In genomic region chr17:25433617-25434606, GRCm38 (mm10) we compare ENCODE assay signal across 8 mouse cellular contexts. TPM values are rescaled to one million over a fixed set of nuclear protein-coding genes. Genes with fewer than 3 reads are reported as not detected.
DNase-seq lines count a peak whose midpoint lies in the region; ATAC-seq and TF ChIP-seq lines count a peak whose summit lies in the region.

Cacna1h (minus strand) TSS chr17:25433783.

- H3K4me3 ChIP-seq in kidney, embryonic 14.5 days (ENCODE audit: low read length): peak within 1 kb of the TSS; percentile 78
- peak within 1 kb of the TSS; percentile 61 to 80 for H3K4me3 ChIP-seq in heart, embryonic 14.5 days (ENCODE audit: control insufficient read depth in 1 of 2, insufficient read depth in 1 of 2, low read depth in 1 of 2, low read length in 2 of 2)
- peak within 1 kb of the TSS; percentile 85 for H3K4me3 ChIP-seq in layer of hippocampus, adult 2 months
- peak within 1 kb of the TSS; percentile 65 for H3K4me3 ChIP-seq in lung, embryonic 15.5 days

- no peaks in the 10 kb centered on the region for H3K9me3 ChIP-seq in kidney, embryonic 14.5 days (ENCODE audit: control insufficient read depth, low read length)
- no peaks in the 10 kb centered on the region for H3K9me3 ChIP-seq in heart, embryonic 14.5 days (ENCODE audit: control insufficient read depth, low read length)
- H3K9me3 ChIP-seq in lung, embryonic 15.5 days: no peaks in the 10 kb centered on the region

- TF ChIP-seq CTCF in layer of hippocampus, adult 2 months (conservative IDR thresholded peaks at IDR 0.05): peak; percentile 84

- peak; percentile 88 for ATAC-seq in kidney, embryonic 14.5 days (ENCODE audit: low FRiP score, low TSS enrichment)
- peak; percentile 86 for ATAC-seq in heart, embryonic 14.5 days (ENCODE audit: insufficient number of reproducible peaks, insufficient read depth, low FRiP score, low read depth)
- peak; percentile 89 for ATAC-seq in lung, embryonic 15.5 days (ENCODE audit: borderline replicate concordance, extremely low read depth, low FRiP score, low TSS enrichment)
- no peak for ATAC-seq in monocyte, adult 5-6 weeks (replicated peaks; ENCODE audit: insufficient number of reproducible peaks, low FRiP score, low TSS enrichment, poor library complexity, severe bottlenecking)

- peak within 1 kb of the TSS; percentile 82 for H3K27ac ChIP-seq in kidney, embryonic 14.5 days (ENCODE audit: low read depth, low read length)
- H3K27ac ChIP-seq in heart, embryonic 14.5 days (replicated peaks in 1 of 2; ENCODE audit: control insufficient read depth in 1 of 2, insufficient read depth in 1 of 2, low read depth in 2 of 2, low read length in 2 of 2): peak within 1 kb of the TSS; percentile 67 to 90
- H3K27ac ChIP-seq in layer of hippocampus, adult 2 months: peak within 1 kb of the TSS; percentile 96
- peak within 1 kb of the TSS; percentile 29; the same call in 1 of the 2 replicates for H3K27ac ChIP-seq in lung, embryonic 15.5 days

- H3K27me3 ChIP-seq in kidney, embryonic 14.5 days (ENCODE audit: control insufficient read depth, insufficient read depth, low read length): 0 out of 2 replicates have a peak, but pooled peaks cover 3% of the 10 kb centered on the region
- no peaks in the 10 kb centered on the region; the same call in 1 of the 2 replicates for H3K27me3 ChIP-seq in heart, embryonic 14.5 days (ENCODE audit: control insufficient read depth, insufficient read depth, low read length)
- peaks cover 38% of the 10 kb centered on the region; the same call in 1 of the 2 replicates for H3K27me3 ChIP-seq in lung, embryonic 15.5 days

- no peak for DNase-seq in kidney, adult 11 months
- DNase-seq in embryo, embryonic 9.5 days (ENCODE audit: extremely low spot score): peak; percentile 87
- peak; percentile 73 to 81 for DNase-seq in layer of hippocampus, adult 2 months (ENCODE audit: low spot score in 2 of 2)
- DNase-seq in right cerebral cortex, adult 18-20 months: peak; percentile 63

- WGBS in kidney, embryonic 14.5 days: under 1% methylated on average over 85 of the region's 103 CpGs
- under 1% methylated on average over 78 of the region's 103 CpGs for WGBS in heart, embryonic 14.5 days
- WGBS in lung, embryonic 15.5 days: under 1% methylated on average over 86 of the region's 103 CpGs

- peaks cover 40% of the 10 kb centered on the region for H3K4me1 ChIP-seq in kidney, embryonic 14.5 days (ENCODE audit: control insufficient read depth, insufficient read depth, low read length)
- H3K4me1 ChIP-seq in heart, embryonic 14.5 days (ENCODE audit: control insufficient read depth in 2 of 2, insufficient read depth in 2 of 2, low read length in 2 of 2): peaks cover 35 to 45% of the 10 kb centered on the region in 2 experiments
- H3K4me1 ChIP-seq in lung, embryonic 15.5 days: peaks cover 50% of the 10 kb centered on the region

- peak within 1 kb of the TSS; percentile 73 for H3K9ac ChIP-seq in kidney, embryonic 14.5 days (ENCODE audit: low read depth, low read length)
- peak within 1 kb of the TSS; percentile 92 for H3K9ac ChIP-seq in heart, embryonic 14.5 days (ENCODE audit: low read length)
- peak within 1 kb of the TSS; percentile 55 for H3K9ac ChIP-seq in lung, embryonic 15.5 days

- H3K36me3 ChIP-seq in kidney, embryonic 14.5 days (ENCODE audit: control insufficient read depth, insufficient read depth, low read length): no peaks in the 10 kb centered on the region
- no peaks in the 10 kb centered on the region for H3K36me3 ChIP-seq in heart, embryonic 14.5 days (ENCODE audit: control insufficient read depth, insufficient read depth, low read length)
- no peaks in the 10 kb centered on the region for H3K36me3 ChIP-seq in lung, embryonic 15.5 days

- H3K4me2 ChIP-seq in kidney, embryonic 14.5 days (replicated peaks; ENCODE audit: low read depth, low read length): peak within 1 kb of the TSS; percentile 97
- H3K4me2 ChIP-seq in heart, embryonic 14.5 days (ENCODE audit: low read length): peak within 1 kb of the TSS; percentile 89
- H3K4me2 ChIP-seq in lung, embryonic 15.5 days: peak within 1 kb of the TSS; percentile 99

RNA-seq across cellular contexts. Expression of gene Cacna1h, which starts in this region (rescaled TPM):
- polyA plus RNA-seq in kidney, embryonic 14.5 days (2014; fragmentation: Nextera tagmentation; extraction: Ambion mirVana): 3.0 and 4.0 TPM in 2 replicates
- polyA plus RNA-seq in heart, embryonic 14.5 days (2014; fragmentation: Nextera tagmentation; extraction: Ambion mirVana): 8.8 and 9.9 TPM in 2 replicates
- total RNA-seq in layer of hippocampus, adult 2 months (2021): 100 to 1,000 TPM; 121 to 142 TPM
- polyA plus RNA-seq in lung, embryonic 15.5 days (2015; fragmentation: Nextera tagmentation; extraction: Ambion mirVana): 2.5 and 2.6 TPM in 2 replicates
- 0.48 to 0.97 TPM in 2 of 3 replicates, not detected in the other for total RNA-seq in monocyte, adult 5-6 weeks (2017)

Comparison
In these comparisons a context has a peak if more than half of its experiments do, and no peak if none do; other contexts are left out.
1. RNA of gene Cacna1h (total RNA-seq): 121 to 142 TPM in layer of hippocampus, adult 2 months; 0.48 to 0.97 TPM in monocyte, adult 5-6 weeks; every median in the first group is over 10 times any median in the second.
2. H3K27ac ChIP-seq: peak in every context shown above with its lines; median percentile 96 in layer of hippocampus, adult 2 months; 82 in kidney, embryonic 14.5 days; 78 in heart, embryonic 14.5 days; 29 in lung, embryonic 15.5 days.
3. Peak in every context shown above with its lines, with median percentiles within 50 percentile points of each other: H3K4me2 ChIP-seq, H3K4me3 ChIP-seq and H3K9ac ChIP-seq.